8 mouse cellular contexts compared by ENCODE assay signal in genomic region chr19:10296306-10296705, GRCm38 (mm10). TPM values are rescaled to one million over a fixed set of nuclear protein-coding genes. Genes with fewer than 3 reads are reported as not detected.
A peak's percentile ranks its signal among the peaks of the same experiment; 100 is the strongest.
DNase-seq lines count a peak whose midpoint lies in the region; ATAC-seq and TF ChIP-seq lines count a peak whose summit lies in the region.

No protein-coding gene starts in this region.

- peak; percentile 25 to 46 for DNase-seq in frontal cortex, postnatal 36 days (ENCODE audit: low spot score in 2 of 2)
- no peak for DNase-seq in frontal cortex, postnatal 25 days (ENCODE audit: low spot score in 2 of 2)
- no peak for DNase-seq in midbrain, postnatal 0 days (ENCODE audit: low spot score)
- no peak for DNase-seq in cerebellum, adult 8-10 months
- DNase-seq in spleen, adult 18-20 months: no peak

- H3K4me2 ChIP-seq in midbrain, postnatal 0 days (ENCODE audit: low read depth, low read length, poor library complexity, severe bottlenecking): no peak overlapping the region
- H3K4me2 ChIP-seq in midbrain, embryonic 16.5 days (ENCODE audit: low read length): no peak overlapping the region
- H3K4me2 ChIP-seq in intestine, embryonic 15.5 days (replicated peaks): peak overlapping the region; percentile 9; the same call in 1 of the 2 replicates

- H3K9me3 ChIP-seq in midbrain, postnatal 0 days (ENCODE audit: low read length): no peaks in the 10 kb centered on the region
- H3K9me3 ChIP-seq in midbrain, embryonic 16.5 days (replicated peaks; ENCODE audit: control insufficient read depth, low read length, poor library complexity, severe bottlenecking): no peaks in the 10 kb centered on the region
- no peaks in the 10 kb centered on the region for H3K9me3 ChIP-seq in intestine, embryonic 15.5 days

- no peak for TF ChIP-seq CTCF in midbrain, postnatal 0 days (IDR thresholded peaks at IDR 0.05)
- TF ChIP-seq CTCF in small intestine, adult 2 months (IDR thresholded peaks at IDR 0.05; ENCODE audit: extremely low read depth, insufficient read length, insufficient replicate concordance, low read depth, low read length): no peak

- H3K4me3 ChIP-seq in midbrain, postnatal 0 days (ENCODE audit: low read depth, low read length): no peak overlapping the region
- no peak overlapping the region for H3K4me3 ChIP-seq in midbrain, embryonic 16.5 days (ENCODE audit: low read depth, low read length)
- no peak overlapping the region for H3K4me3 ChIP-seq in intestine, embryonic 15.5 days (replicated peaks)
- H3K4me3 ChIP-seq in small intestine, adult 2 months (ENCODE audit: low read depth, low read length): no peak overlapping the region

- WGBS in midbrain, postnatal 0 days: 34% methylated on average over 5 of the region's 5 CpGs
- WGBS in midbrain, embryonic 16.5 days: 37% methylated on average over 5 of the region's 5 CpGs
- WGBS in intestine, embryonic 15.5 days: 37% methylated on average over 5 of the region's 5 CpGs
- WGBS in small intestine, adult 2 months: 59% methylated on average over 5 of the region's 5 CpGs

- no peaks in the 10 kb centered on the region for H3K27me3 ChIP-seq in midbrain, postnatal 0 days (ENCODE audit: insufficient read depth, low read length)
- no peaks in the 10 kb centered on the region for H3K27me3 ChIP-seq in midbrain, embryonic 16.5 days (ENCODE audit: control insufficient read depth, insufficient read depth, low read depth, low read length)
- no peaks in the 10 kb centered on the region for H3K27me3 ChIP-seq in intestine, embryonic 15.5 days (replicated peaks)
- H3K27me3 ChIP-seq in small intestine, adult 2 months (ENCODE audit: control insufficient read depth, insufficient read depth, low read length): no peaks in the 10 kb centered on the region

- no peak for ATAC-seq in midbrain, postnatal 0 days (ENCODE audit: low FRiP score)
- ATAC-seq in midbrain, embryonic 16.5 days: no peak
- ATAC-seq in intestine, embryonic 15.5 days: peak; percentile 15; the same call in 1 of the 2 replicates

- H3K36me3 ChIP-seq in midbrain, postnatal 0 days (ENCODE audit: insufficient read depth, low read length): no peaks in the 10 kb centered on the region
- H3K36me3 ChIP-seq in midbrain, embryonic 16.5 days (ENCODE audit: control insufficient read depth, insufficient read depth, low read length): no peaks in the 10 kb centered on the region
- H3K36me3 ChIP-seq in intestine, embryonic 15.5 days: no peaks in the 10 kb centered on the region
- no peaks in the 10 kb centered on the region for H3K36me3 ChIP-seq in small intestine, adult 2 months (ENCODE audit: control insufficient read depth, insufficient read depth, low read length)

- H3K4me1 ChIP-seq in midbrain, postnatal 0 days (ENCODE audit: insufficient read depth, low read length): peaks cover 7% of the 10 kb centered on the region; the same call in 1 of the 2 replicates
- peaks cover 25% of the 10 kb centered on the region for H3K4me1 ChIP-seq in midbrain, embryonic 16.5 days (ENCODE audit: control insufficient read depth, insufficient read depth, low read length)
- peaks cover 64% of the 10 kb centered on the region for H3K4me1 ChIP-seq in intestine, embryonic 15.5 days (replicated peaks)
- peaks cover 44% of the 10 kb centered on the region for H3K4me1 ChIP-seq in small intestine, adult 2 months (ENCODE audit: control insufficient read depth, insufficient read depth, insufficient read length, low read length)

- TF ChIP-seq POLR2A in small intestine, adult 2 months (IDR thresholded peaks at IDR 0.05; ENCODE audit: low read depth, low read length): no peak

- H3K27ac ChIP-seq in midbrain, postnatal 0 days (ENCODE audit: low read depth, low read length): peak overlapping the region; percentile 43; the same call in 1 of the 2 replicates
- no peak overlapping the region for H3K27ac ChIP-seq in midbrain, embryonic 16.5 days (ENCODE audit: low read length)
- H3K27ac ChIP-seq in intestine, embryonic 15.5 days: peak overlapping the region; percentile 82
- peak overlapping the region; percentile 92 for H3K27ac ChIP-seq in small intestine, adult 2 months (ENCODE audit: insufficient read depth, low read depth, low read length)

- no peak overlapping the region for H3K9ac ChIP-seq in midbrain, postnatal 0 days (replicated peaks; ENCODE audit: low read length, poor library complexity, severe bottlenecking)
- no peak overlapping the region for H3K9ac ChIP-seq in midbrain, embryonic 16.5 days (ENCODE audit: low read depth, low read length)
- 0 out of 2 replicates have a peak overlapping the region, but pooled peaks have one; percentile 14 for H3K9ac ChIP-seq in intestine, embryonic 15.5 days

RNA-seq across cellular contexts. Expression of gene Dagla, which starts 8.4 kb away (rescaled TPM):
- total RNA-seq in midbrain, postnatal 0 days (2014; rRNA removed): 29.9 and 40.8 TPM in 2 replicates
- 12.8 and 13.7 TPM in 2 replicates for polyA plus RNA-seq in midbrain, postnatal 0 days (2015; fragmentation: Nextera tagmentation; extraction: Ambion mirVana)
- 11.8 and 14.1 TPM in 2 replicates for polyA plus RNA-seq in midbrain, embryonic 16.5 days (2015; fragmentation: Nextera tagmentation; extraction: Ambion mirVana)
- polyA plus RNA-seq in intestine, embryonic 15.5 days (2015; fragmentation: Nextera tagmentation; extraction: Ambion mirVana): 3.5 and 3.6 TPM in 2 replicates
- polyA plus RNA-seq in small intestine, adult 2 months (2012; rRNA removed): 5.6 and 8.7 TPM in 2 replicates

RNA-seq across cellular contexts. Expression of gene Myrf, which starts 55.8 kb away (rescaled TPM):
- total RNA-seq in midbrain, postnatal 0 days (2014; rRNA removed): 1.7 and 2.2 TPM in 2 replicates
- polyA plus RNA-seq in midbrain, postnatal 0 days (2015; fragmentation: Nextera tagmentation; extraction: Ambion mirVana): 0.91 and 0.94 TPM in 2 replicates
- polyA plus RNA-seq in midbrain, embryonic 16.5 days (2015; fragmentation: Nextera tagmentation; extraction: Ambion mirVana): 0.57 and 0.82 TPM in 2 replicates
- 12.0 and 14.4 TPM in 2 replicates for polyA plus RNA-seq in intestine, embryonic 15.5 days (2015; fragmentation: Nextera tagmentation; extraction: Ambion mirVana)
- polyA plus RNA-seq in small intestine, adult 2 months (2012; rRNA removed): 58.3 and 65.5 TPM in 2 replicates

Comparison
In these comparisons a context has a peak if more than half of its experiments do, and no peak if none do; other contexts are left out.
1. DNase-seq: peak in frontal cortex, postnatal 36 days (2 of 2); none in frontal cortex, postnatal 25 days (0 of 2), midbrain, postnatal 0 days (single experiment), cerebellum, adult 8-10 months (single experiment) and spleen, adult 18-20 months (0 of 2).